Mouse (Mus musculus): ENCODE data around the gene Dand5. TPM values are rescaled to one million over a fixed set of nuclear protein-coding genes. Genes with fewer than 3 reads are reported as not detected.

The Dand5 gene
- polyA plus RNA-seq (2011; ENCODE audit: insufficient read depth, insufficient read length, low replicate concordance, missing spikeins): 2.2 and 3.3 TPM in 2 replicates

- H3K27ac ChIP-seq (ENCODE audit: control insufficient read depth, insufficient read depth, low read depth, low read length, poor library complexity): no peak within 1 kb of the TSS
- TF ChIP-seq CTCF (IDR thresholded peaks at IDR 0.05; ENCODE audit: control insufficient read depth, insufficient read depth, low read length): no peak
- TF ChIP-seq POLR2A (IDR thresholded peaks at IDR 0.05; ENCODE audit: borderline replicate concordance, control insufficient read depth, low read depth, low read length): no peak
- 91% methylated on average over 3 of the region's 3 CpGs for WGBS
- no peak within 1 kb of the TSS for H3K4me3 ChIP-seq (replicated peaks; ENCODE audit: control insufficient read depth, low read depth, low read length)
- H3K4me1 ChIP-seq (ENCODE audit: control insufficient read depth, insufficient read depth, low read length): no peaks in the 10 kb centered on the region
Observed at GRCm38 (mm10) chr8:84822723-84823122, at the start of gene Dand5. Gene Dand5 (minus strand): TSS chr8:84822823.

GRCm38 (mm10) chr8:84871376-84872308, 49.0 kb upstream of the Dand5 start, which contains the start of gene Syce2:
Gene Syce2 (plus strand): TSS chr8:84872111.
- Histone ChIP-seq H3K4me1 (ENCODE audit: control insufficient read depth, insufficient read depth, low read length) (no peaks in the 10 kb centered on the region; the same call in 1 of the 2 replicates), H3K27ac (ENCODE audit: control insufficient read depth, insufficient read depth, low read depth, low read length, poor library complexity) (peak within 1 kb of the TSS; percentile 63; the same call in 1 of the 2 replicates), H3K4me3 (replicated peaks; ENCODE audit: control insufficient read depth, low read depth, low read length) (peak within 1 kb of the TSS; percentile 85)
- TF ChIP-seq POLR2A (IDR thresholded peaks at IDR 0.05; ENCODE audit: borderline replicate concordance, control insufficient read depth, low read depth, low read length) (no peak), CTCF (IDR thresholded peaks at IDR 0.05; ENCODE audit: control insufficient read depth, insufficient read depth, low read length) (no peak)
- 2% methylated on average over 46 of the region's 46 CpGs for WGBS

DNA sequence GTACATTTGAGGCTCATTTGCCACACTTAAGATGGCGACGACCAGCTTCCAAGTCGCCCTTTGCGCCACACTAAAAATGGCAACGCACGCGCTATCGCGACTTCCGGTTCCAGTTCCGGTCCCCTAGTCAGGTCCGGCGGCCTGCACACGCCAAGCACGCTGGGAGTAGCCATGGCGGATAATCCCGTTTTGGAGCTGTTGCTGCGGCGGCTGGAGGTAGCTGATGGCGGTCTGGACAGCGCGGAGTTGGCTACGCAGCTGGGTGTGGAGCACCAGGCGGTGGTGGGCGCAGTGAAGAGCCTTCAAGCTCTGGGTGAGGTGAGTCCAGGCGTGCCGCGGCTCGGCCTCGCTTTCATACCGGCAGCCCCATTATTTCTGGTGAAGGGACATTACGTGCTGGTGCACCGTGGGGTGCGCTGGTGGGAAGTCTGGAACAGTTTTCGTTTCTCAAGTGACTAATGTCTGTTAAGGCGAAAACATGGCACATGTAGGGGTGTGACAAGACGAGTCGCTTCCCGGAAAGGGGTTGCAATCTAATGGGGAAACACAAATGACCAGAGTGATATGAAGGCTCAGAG, 34.3 kb upstream of the Dand5 start, which contains the start of gene Farsa:
Farsa (plus strand) TSS at position 126 of the 578 bp plus-strand sequence.
- Histone ChIP-seq H3K4me3 (replicated peaks; ENCODE audit: control insufficient read depth, low read depth, low read length) (peak within 1 kb of the TSS; percentile 96), H3K27ac (ENCODE audit: control insufficient read depth, insufficient read depth, low read depth, low read length, poor library complexity) (peak within 1 kb of the TSS; percentile 75), H3K4me1 (ENCODE audit: control insufficient read depth, insufficient read depth, low read length) (peaks cover 1% of the 10 kb centered on the region; the same call in 1 of the 2 replicates)
- under 1% methylated on average over 39 of the region's 39 CpGs for WGBS
- 0 out of 2 replicates have a peak, but pooled peaks have one; percentile 14 for TF ChIP-seq CTCF (IDR thresholded peaks at IDR 0.05; ENCODE audit: control insufficient read depth, insufficient read depth, low read length)
- TF ChIP-seq POLR2A (IDR thresholded peaks at IDR 0.05; ENCODE audit: borderline replicate concordance, control insufficient read depth, low read depth, low read length): peak; percentile 97; the same call in 1 of the 2 replicates

DNA sequence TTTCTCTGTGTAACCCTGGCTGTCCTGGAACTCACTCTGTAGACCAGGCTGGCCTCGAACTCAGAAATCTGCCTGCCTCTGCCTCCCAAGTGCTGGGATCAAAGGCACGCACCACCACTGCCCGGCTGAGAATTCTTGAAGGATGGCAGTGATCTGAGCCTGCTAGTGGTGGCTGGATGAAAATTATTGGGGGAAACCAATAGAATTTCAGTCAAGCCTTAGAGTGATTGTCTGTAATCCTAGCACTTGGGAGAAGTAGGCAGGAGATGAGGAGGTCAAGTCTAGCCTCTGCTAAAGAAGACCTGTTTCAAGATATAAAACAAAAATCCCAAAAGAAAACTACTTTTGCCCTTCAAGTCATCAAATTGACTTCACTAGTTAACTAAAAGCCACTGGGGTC, 33.8 kb upstream of the Dand5 start:
- Histone ChIP-seq H3K27ac (ENCODE audit: control insufficient read depth, insufficient read depth, low read depth, low read length, poor library complexity) (0 out of 2 replicates have a peak overlapping the region, but pooled peaks have one; percentile 75), H3K4me3 (replicated peaks; ENCODE audit: control insufficient read depth, low read depth, low read length) (no peak overlapping the region), H3K4me1 (ENCODE audit: control insufficient read depth, insufficient read depth, low read length) (peaks cover 1% of the 10 kb centered on the region; the same call in 1 of the 2 replicates)
- WGBS: 95% methylated on average over 3 of the region's 3 CpGs
- TF ChIP-seq CTCF (IDR thresholded peaks at IDR 0.05; ENCODE audit: control insufficient read depth, insufficient read depth, low read length) (no peak), POLR2A (IDR thresholded peaks at IDR 0.05; ENCODE audit: borderline replicate concordance, control insufficient read depth, low read depth, low read length) (no peak)

GRCm38 (mm10) chr8:84847684-84848435, 25.2 kb upstream of the Dand5 start:
- no peak for TF ChIP-seq POLR2A (IDR thresholded peaks at IDR 0.05; ENCODE audit: borderline replicate concordance, control insufficient read depth, low read depth, low read length)
- no peak for TF ChIP-seq CTCF (IDR thresholded peaks at IDR 0.05; ENCODE audit: control insufficient read depth, insufficient read depth, low read length)
- WGBS: 3% methylated on average over 6 of the region's 6 CpGs
- Histone ChIP-seq H3K27ac (ENCODE audit: control insufficient read depth, insufficient read depth, low read depth, low read length, poor library complexity) (peak overlapping the region; percentile 94), H3K4me1 (ENCODE audit: control insufficient read depth, insufficient read depth, low read length) (peaks cover 4% of the 10 kb centered on the region; the same call in 1 of the 2 replicates), H3K4me3 (replicated peaks; ENCODE audit: control insufficient read depth, low read depth, low read length) (peak overlapping the region; percentile 2)

GRCm38 (mm10) chr8:84846722-84847572, 24.3 kb upstream of the Dand5 start, which contains the start of gene Calr:
Gene Calr (minus strand): TSS chr8:84846934.
- WGBS: under 1% methylated on average over 55 of the region's 55 CpGs
- TF ChIP-seq CTCF (IDR thresholded peaks at IDR 0.05; ENCODE audit: control insufficient read depth, insufficient read depth, low read length) (no peak), POLR2A (IDR thresholded peaks at IDR 0.05; ENCODE audit: borderline replicate concordance, control insufficient read depth, low read depth, low read length) (peak; percentile 99)
- peak within 1 kb of the TSS; percentile 94 for H3K4me3 ChIP-seq (replicated peaks; ENCODE audit: control insufficient read depth, low read depth, low read length)
- peaks cover 4% of the 10 kb centered on the region; the same call in 1 of the 2 replicates for H3K4me1 ChIP-seq (ENCODE audit: control insufficient read depth, insufficient read depth, low read length)
- H3K27ac ChIP-seq (ENCODE audit: control insufficient read depth, insufficient read depth, low read depth, low read length, poor library complexity): peak within 1 kb of the TSS; percentile 94

Data from bone marrow, adult 2 months (tissue).